Mouse (Mus musculus): ENCODE measurements around the gene Tmem43. TPM values are rescaled to one million over a fixed set of nuclear protein-coding genes. Genes with fewer than 3 reads are reported as not detected.

Gene Tmem43
- polyA plus RNA-seq (2012; fragmentation: generic; extraction: Trizol): 10 to 100 TPM; 20.9 to 61.5 TPM

DNA sequence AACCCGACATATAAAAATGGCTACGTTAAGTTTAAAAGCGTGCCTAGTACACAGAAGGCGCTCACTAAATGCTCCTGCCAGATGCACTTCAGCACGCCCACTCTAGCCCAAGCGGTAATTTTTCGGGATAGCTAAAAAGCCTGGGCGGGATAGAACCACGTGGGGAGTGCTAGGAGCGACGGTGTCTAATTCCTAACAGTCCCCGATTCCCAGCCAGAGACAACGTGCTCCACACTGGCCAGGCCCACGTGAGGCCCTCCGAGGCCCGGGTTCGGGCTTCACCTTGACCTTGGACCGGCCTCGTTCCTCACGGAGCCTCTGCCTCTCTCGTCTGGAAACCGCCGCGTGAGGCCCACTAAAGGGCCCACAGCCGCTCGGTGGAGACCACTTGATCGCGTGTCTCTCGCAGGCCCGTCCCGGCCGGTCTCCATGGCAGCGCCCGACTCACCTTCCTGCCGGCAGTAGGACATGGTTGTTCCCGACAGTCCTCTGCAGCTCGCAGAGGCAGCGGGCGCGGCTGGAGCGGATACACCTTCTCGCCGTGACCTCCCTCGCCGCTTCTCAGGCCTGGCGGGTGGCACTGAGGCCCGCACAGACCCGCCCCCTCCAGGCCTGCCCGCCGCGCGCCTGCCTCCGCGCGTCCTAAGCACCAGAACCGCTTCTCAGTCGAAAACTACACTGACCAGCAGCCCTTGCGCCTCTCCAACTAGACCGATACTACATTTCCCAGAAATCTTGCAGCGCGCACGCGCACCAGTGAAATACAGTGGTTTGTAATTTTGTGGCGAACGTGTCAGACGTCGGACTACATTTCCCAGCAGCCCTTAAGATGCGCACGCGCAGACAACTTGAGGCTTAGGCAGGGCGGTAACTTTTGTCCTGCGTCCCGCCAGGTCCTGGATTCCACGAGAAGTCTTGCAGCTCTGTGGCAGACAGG lies at the start of gene Tmem43, which contains the start of gene Chchd4:
Gene Tmem43, plus strand, starts transcription at position 836 of the 937 bp plus-strand sequence.
Gene Chchd4, minus strand, starts transcription at position 679 of the 937 bp plus-strand sequence.

DNA sequence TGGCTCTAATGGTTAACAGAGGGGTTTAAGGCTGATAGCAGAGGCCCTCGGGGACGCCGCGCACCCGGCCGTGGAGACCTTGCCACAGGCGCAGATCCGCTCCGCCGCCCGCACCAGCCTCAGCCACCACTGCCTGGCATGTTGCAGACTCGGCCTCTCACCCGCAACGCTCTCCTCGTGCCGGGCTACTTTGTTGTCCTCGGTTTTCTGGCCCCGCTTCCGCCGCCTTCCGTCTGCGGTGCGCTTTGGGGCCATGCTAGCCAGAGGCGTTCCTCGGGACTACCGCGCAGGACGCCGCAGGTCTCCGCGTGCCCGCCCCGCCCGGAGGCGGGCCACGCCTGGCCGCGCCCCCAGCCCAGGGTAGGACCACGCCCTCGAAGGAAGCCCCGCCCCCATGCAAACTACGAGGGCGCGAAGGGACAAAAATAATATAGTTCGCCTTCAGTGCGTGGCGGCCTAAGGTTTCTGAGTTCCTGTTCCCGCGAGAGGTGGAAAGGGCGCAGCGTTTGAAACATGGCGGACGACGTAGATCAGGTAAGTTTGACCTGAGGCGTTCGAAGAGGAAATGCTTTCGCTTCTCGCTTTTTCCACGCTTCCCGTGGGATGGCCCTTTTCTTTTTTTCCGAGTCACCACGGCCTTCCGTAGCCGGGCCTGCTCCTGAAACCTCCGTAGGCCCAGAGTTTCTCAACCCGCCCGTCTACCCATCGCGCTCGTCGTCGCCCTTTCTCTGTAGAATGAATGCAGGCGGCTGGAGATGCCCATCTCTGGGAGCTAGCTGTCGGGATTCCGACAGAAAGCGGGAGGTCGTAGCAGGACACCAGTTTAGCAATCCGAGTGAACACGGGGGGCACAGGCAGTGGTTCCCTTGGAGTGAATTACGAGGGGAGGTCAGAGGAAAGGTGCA lies 42.3 kb downstream of the Tmem43 start, which contains the start of the genes Xpc and Lsm3:
Gene Xpc, minus strand, starts transcription at position 344 of the 905 bp plus-strand sequence.
Gene Lsm3, plus strand, starts transcription at position 384 of the 905 bp plus-strand sequence.

Other genes starting within 250 kb of the Tmem43 start
- gene Wnt7a, start 62.3 kb upstream of the Tmem43 start, polyA plus RNA-seq (2012; fragmentation: generic; extraction: Trizol): under 1 TPM; 0.02 to 0.19 TPM
- 1 to 10 TPM; 5.9 to 6.2 TPM for gene Chchd4, start 157 bp upstream of the Tmem43 start, polyA plus RNA-seq (2012; fragmentation: generic; extraction: Trizol)
- 10 to 100 TPM in 1 of 2 experiments, 1 to 10 TPM in 1; 1.2 to 14.0 TPM for gene Xpc, start 42.2 kb downstream of the Tmem43 start, polyA plus RNA-seq (2012; fragmentation: generic; extraction: Trizol)
- 100 to 1,000 TPM in 1 of 2 experiments, 10 to 100 TPM in 1; 99.9 to 171 TPM for gene Lsm3, start 42.2 kb downstream of the Tmem43 start, polyA plus RNA-seq (2012; fragmentation: generic; extraction: Trizol)
- gene Slc6a6, start 210.3 kb downstream of the Tmem43 start, polyA plus RNA-seq (2012; fragmentation: generic; extraction: Trizol): 100 to 1,000 TPM in 1 of 2 experiments, 10 to 100 TPM in 1; 15.7 to 145 TPM

Measured in C3H10T1/2 (cell line).